Mouse (Mus musculus): ENCODE results near the gene Hoxa4. TPM values are rescaled to one million over a fixed set of nuclear protein-coding genes. Genes with fewer than 3 reads are reported as not detected.

Gene Hoxa4
- polyA plus RNA-seq, 1 experiment from 2014 or later = 7.1 TPM

- H3K9me3 ChIP-seq = no peaks in the 10 kb centered on the region
- WGBS = 1% methylated on average over 20 of the region's 20 CpGs
- no peaks in the 10 kb centered on the region for H3K36me3 ChIP-seq
- peaks cover 65% of the 10 kb centered on the region for H3K4me1 ChIP-seq
- no peak overlapping the region for H3K27ac ChIP-seq
- peak overlapping the region; percentile 99 for H3K4me2 ChIP-seq (replicated peaks)
- peak overlapping the region; percentile 72 for H3K9ac ChIP-seq
- peak overlapping the region; percentile 75 for H3K4me3 ChIP-seq
- no peak for ATAC-seq (ENCODE audit: low FRiP score, low read depth)
- H3K27me3 ChIP-seq (replicated peaks) = no peaks in the 10 kb centered on the region
Observed at GRCm38 (mm10) chr6:52156551-52157200, 34.9 kb downstream of the Hoxa4 start.

- peak overlapping the region; percentile 99 for H3K4me2 ChIP-seq (replicated peaks)
- no peak overlapping the region for H3K4me3 ChIP-seq
- no peaks in the 10 kb centered on the region for H3K27me3 ChIP-seq (replicated peaks)
Observed at GRCm38 (mm10) chr6:52155471-52155870, 36.1 kb downstream of the Hoxa4 start.

GRCm38 (mm10) chr6:52154044-52154443 lies 37.5 kb downstream of the Hoxa4 start:
- Histone ChIP-seq H3K4me3 (no peak overlapping the region), H3K4me2 (replicated peaks) (peak overlapping the region; percentile 38; the same call in 1 of the 2 replicates), H3K9me3 (no peaks in the 10 kb centered on the region), H3K27me3 (replicated peaks) (no peaks in the 10 kb centered on the region), H3K9ac (no peak overlapping the region), H3K4me1 (peaks cover 60% of the 10 kb centered on the region), H3K36me3 (no peaks in the 10 kb centered on the region), H3K27ac (0 out of 2 replicates have a peak overlapping the region, but pooled peaks have one; percentile 46)
- ATAC-seq (ENCODE audit: low FRiP score, low read depth) = no peak
- WGBS = 10% methylated on average over 5 of the region's 5 CpGs

More at GRCm38 (mm10) chr6:52155471-52155870, 36.1 kb downstream of the Hoxa4 start:
- H3K9ac ChIP-seq = no peak overlapping the region
- H3K36me3 ChIP-seq = no peaks in the 10 kb centered on the region
- 38% methylated on average over 3 of the region's 3 CpGs for WGBS
- no peak overlapping the region for H3K27ac ChIP-seq
- H3K4me1 ChIP-seq = peaks cover 71% of the 10 kb centered on the region
- no peaks in the 10 kb centered on the region for H3K9me3 ChIP-seq
- no peak for ATAC-seq (ENCODE audit: low FRiP score, low read depth)

GRCm38 (mm10) chr6:52153270-52153669 lies 38.3 kb downstream of the Hoxa4 start:
- Histone ChIP-seq H3K4me1 (peaks cover 58% of the 10 kb centered on the region), H3K36me3 (no peaks in the 10 kb centered on the region), H3K9me3 (no peaks in the 10 kb centered on the region), H3K4me3 (no peak overlapping the region), H3K9ac (no peak overlapping the region), H3K4me2 (replicated peaks) (peak overlapping the region; percentile 40), H3K27ac (no peak overlapping the region), H3K27me3 (replicated peaks) (no peaks in the 10 kb centered on the region)
- ATAC-seq (ENCODE audit: low FRiP score, low read depth) = no peak
- 1% methylated on average over 6 of the region's 6 CpGs for WGBS

GRCm38 (mm10) chr6:52152226-52153193 lies 39.0 kb downstream of the Hoxa4 start:
- WGBS = 7% methylated on average over 16 of the region's 16 CpGs
- Histone ChIP-seq H3K9me3 (no peaks in the 10 kb centered on the region), H3K36me3 (no peaks in the 10 kb centered on the region), H3K9ac (no peak overlapping the region), H3K4me3 (no peak overlapping the region), H3K27me3 (replicated peaks) (no peaks in the 10 kb centered on the region), H3K4me2 (replicated peaks) (peak overlapping the region; percentile 40), H3K27ac (0 out of 2 replicates have a peak overlapping the region, but pooled peaks have one; percentile 10), H3K4me1 (peaks cover 54% of the 10 kb centered on the region)
- no peak for ATAC-seq (ENCODE audit: low FRiP score, low read depth)

- Histone ChIP-seq H3K9me3 (no peaks in the 10 kb centered on the region), H3K4me1 (peaks cover 45% of the 10 kb centered on the region), H3K4me3 (no peak overlapping the region), H3K4me2 (replicated peaks) (no peak overlapping the region), H3K36me3 (no peaks in the 10 kb centered on the region), H3K27ac (no peak overlapping the region), H3K9ac (no peak overlapping the region), H3K27me3 (replicated peaks) (no peaks in the 10 kb centered on the region)
- ATAC-seq (ENCODE audit: low FRiP score, low read depth) = no peak
- WGBS = 34% methylated on average over 4 of the region's 4 CpGs
Observed at GRCm38 (mm10) chr6:52151571-52151970, 40.0 kb downstream of the Hoxa4 start.

- H3K4me1 ChIP-seq = peaks cover 35% of the 10 kb centered on the region
- no peaks in the 10 kb centered on the region for H3K9me3 ChIP-seq
- no peak for ATAC-seq (ENCODE audit: low FRiP score, low read depth)
- peak overlapping the region; percentile 50 for H3K4me2 ChIP-seq (replicated peaks)
- no peak overlapping the region for H3K27ac ChIP-seq
- no peaks in the 10 kb centered on the region for H3K36me3 ChIP-seq
- no peak overlapping the region for H3K9ac ChIP-seq
- H3K4me3 ChIP-seq = no peak overlapping the region
- H3K27me3 ChIP-seq (replicated peaks) = no peaks in the 10 kb centered on the region
- 6% methylated on average over 16 of the region's 16 CpGs for WGBS
Observed at GRCm38 (mm10) chr6:52150401-52150966, 41.1 kb downstream of the Hoxa4 start.

MicroRNAs encoded within 50 kb of the gene (microRNA counts, 519-probe panel; counts per million panel counts)
- microRNA mmu-miR-196b = 6,429 counts per million, percentile 92 among the panel's probes with 10 or more counts

Small RNA genes within 50 kb of the gene (microRNA-seq; reads per million reads assigned to microRNA genes)
- 11,466 reads per million, percentile 96 among the genes with 10 or more reads in this experiment for gene Mir196b

Other genes starting within 250 kb of the Hoxa4 start
- gene Skap2, start 179.2 kb downstream of the Hoxa4 start, polyA plus RNA-seq (2016; fragmentation: Nextera tagmentation; extraction: Ambion mirVana) = 57.3 and 60.8 TPM in 2 replicates
- gene Hoxa1, start 33.4 kb downstream of the Hoxa4 start, polyA plus RNA-seq (2016; fragmentation: Nextera tagmentation; extraction: Ambion mirVana) = 4.7 and 5.0 TPM in 2 replicates
- 25.6 and 34.2 TPM in 2 replicates for gene Hoxa2, start 26.9 kb downstream of the Hoxa4 start, polyA plus RNA-seq (2016; fragmentation: Nextera tagmentation; extraction: Ambion mirVana)
- gene 5730596B20Rik, start 14.3 kb downstream of the Hoxa4 start, polyA plus RNA-seq (2016; fragmentation: Nextera tagmentation; extraction: Ambion mirVana) = 6.4 and 7.0 TPM in 2 replicates
- gene Hoxa5, start 12.8 kb upstream of the Hoxa4 start, polyA plus RNA-seq (2016; fragmentation: Nextera tagmentation; extraction: Ambion mirVana) = 72.6 and 76.1 TPM in 2 replicates
- gene Hoxa6, start 17.0 kb upstream of the Hoxa4 start, polyA plus RNA-seq (2016; fragmentation: Nextera tagmentation; extraction: Ambion mirVana) = 34.7 and 34.9 TPM in 2 replicates
- 21.1 and 25.1 TPM in 2 replicates for gene Hoxa3, start 21.6 kb upstream of the Hoxa4 start, polyA plus RNA-seq (2016; fragmentation: Nextera tagmentation; extraction: Ambion mirVana)
- gene Gm28308, start 21.6 kb upstream of the Hoxa4 start, polyA plus RNA-seq (2016; fragmentation: Nextera tagmentation; extraction: Ambion mirVana) = not detected in 2 replicates
- gene Hoxa7, start 30.1 kb upstream of the Hoxa4 start, polyA plus RNA-seq (2016; fragmentation: Nextera tagmentation; extraction: Ambion mirVana) = 81.2 and 102 TPM in 2 replicates
- 124 and 131 TPM in 2 replicates for gene Hoxa9, start 39.3 kb upstream of the Hoxa4 start, polyA plus RNA-seq (2016; fragmentation: Nextera tagmentation; extraction: Ambion mirVana)
- 108 and 119 TPM in 2 replicates for gene Hoxa10, start 49.1 kb upstream of the Hoxa4 start, polyA plus RNA-seq (2016; fragmentation: Nextera tagmentation; extraction: Ambion mirVana)
- 10.8 and 13.4 TPM in 2 replicates for gene Hoxa11, start 54.1 kb upstream of the Hoxa4 start, polyA plus RNA-seq (2016; fragmentation: Nextera tagmentation; extraction: Ambion mirVana)
- gene Hoxa13, start 69.1 kb upstream of the Hoxa4 start, polyA plus RNA-seq (2016; fragmentation: Nextera tagmentation; extraction: Ambion mirVana) = 0.10 and 1.3 TPM in 2 replicates
- 4.1 and 4.5 TPM in 2 replicates for gene Evx1, start 121.7 kb upstream of the Hoxa4 start, polyA plus RNA-seq (2016; fragmentation: Nextera tagmentation; extraction: Ambion mirVana)